Mouse (Mus musculus) intestine, embryonic 14.5 days (tissue): Measurements from ENCODE around the gene Park7. TPM values are rescaled to one million over a fixed set of nuclear protein-coding genes. Genes with fewer than 3 reads are reported as not detected.
"Not testable (repeated sequence)": the region's sequence is repeated elsewhere in the genome, so short reads cannot be mapped to it uniquely, and the experiment has no call there.

Experiments used
- ATAC-seq: fragments of 200-750 bp; cut with Nextera tagmentation; replicated peaks from 2 replicates; pipeline ENCODE4 v1.8.0; 2017; ENCODE audit warnings: low read depth, moderate number of reproducible peaks, moderate TSS enrichment, moderate library complexity; ENCODE audit not compliant: low FRiP score, low TSS enrichment
- DNase-seq: peaks from one replicate; pipeline ENCODE4 v3.0.0-alpha.2; 2018; ENCODE audit warnings: low spot score
- H3K27ac ChIP-seq: fragments of 300-500 bp; sonication (generic); 2 replicates; pipeline ENCODE4 v1.5.1; 2014; ENCODE audit warnings: low read depth, mild to moderate bottlenecking, control low read depth
- H3K27me3 ChIP-seq: fragments of 300-500 bp; sonication (generic); replicated peaks from 2 replicates; pipeline ENCODE4 v1.6.1; 2014; ENCODE audit warnings: low read length, control low read depth; ENCODE audit not compliant: control insufficient read depth, insufficient read depth
- H3K36me3 ChIP-seq: fragments of 300-500 bp; sonication (generic); 2 replicates; pipeline ENCODE4 v1.6.1; 2014; ENCODE audit warnings: low read length, control low read depth; ENCODE audit not compliant: control insufficient read depth, insufficient read depth
- H3K4me1 ChIP-seq: fragments of 300-500 bp; sonication (generic); replicated peaks from 2 replicates; pipeline ENCODE4 v1.6.1; 2014; ENCODE audit warnings: low read length, control low read depth, mixed read lengths; ENCODE audit not compliant: control insufficient read depth, insufficient read depth
- H3K4me2 ChIP-seq: fragments of 300-500 bp; sonication (generic); 2 replicates; pipeline ENCODE4 v1.6.1; 2014; ENCODE audit warnings: low read length
- H3K4me3 ChIP-seq: fragments of 300-500 bp; sonication (generic); 2 replicates; pipeline ENCODE4 v1.5.1; 2014; ENCODE audit warnings: low read depth, low read length, control low read depth, mixed read lengths
- H3K9ac ChIP-seq: fragments of 300-500 bp; sonication (generic); 2 replicates; pipeline ENCODE4 v1.6.1; 2014; ENCODE audit warnings: mild to moderate bottlenecking, low read length
- H3K9me3 ChIP-seq: fragments of 300-500 bp; sonication (generic); 2 replicates; pipeline ENCODE4 v1.6.1; 2016; ENCODE audit warnings: low read length, control low read depth; ENCODE audit not compliant: control insufficient read depth
- WGBS: fragments of 180-500 bp; shearing (Covaris S2); extraction: QIAGEN DNeasy Blood & Tissue Kit; methylation state at CpG from one replicate; pipeline ENCODE4 v1.1.7; 2014; 5-methylcytosine and 5-hydroxymethylcytosine counted together
- polyA plus RNA-seq: library from polyadenylated mRNA; unstranded; fragments of >200 nt; fragmentation: Nextera tagmentation; extraction: Ambion mirVana; gene quantifications from 2 replicates; pipeline ENCODE4 v1.2.1, GENCODE M21; 2014

Gene Park7
- polyA plus RNA-seq, 1 experiment from 2014 or later = 487 TPM

GRCm38 (mm10) chr4:150924308-150924707 is 10.1 kb upstream of the Park7 start:
- ATAC-seq = no peak
- Histone ChIP-seq H3K27me3 (no peaks in the 10 kb centered on the region), H3K36me3 (no peaks in the 10 kb centered on the region), H3K9ac (no peak overlapping the region), H3K9me3 (no peaks in the 10 kb centered on the region), H3K4me1 (no peaks in the 10 kb centered on the region), H3K4me2 (no peak overlapping the region), H3K4me3 (no peak overlapping the region), H3K27ac (no peak overlapping the region)
- DNase-seq = no peak
- WGBS = 81% methylated on average over 13 of the region's 13 CpGs

GRCm38 (mm10) chr4:150921206-150921605 is 7.0 kb upstream of the Park7 start:
- WGBS = 77% methylated on average over 8 of the region's 8 CpGs
- no peak for ATAC-seq

GRCm38 (mm10) chr4:150917336-150918027 is 3.2 kb upstream of the Park7 start:
- 75% methylated on average over 8 of the region's 8 CpGs for WGBS
- Histone ChIP-seq H3K27ac (no peak overlapping the region), H3K4me2 (no peak overlapping the region), H3K9ac (no peak overlapping the region), H3K4me1 (peaks cover 12% of the 10 kb centered on the region), H3K27me3 (no peaks in the 10 kb centered on the region), H3K4me3 (no peak overlapping the region), H3K36me3 (no peaks in the 10 kb centered on the region), H3K9me3 (no peaks in the 10 kb centered on the region)
- ATAC-seq (no peak), DNase-seq (no peak)

More at GRCm38 (mm10) chr4:150921206-150921605, 7.0 kb upstream of the Park7 start:
- Histone ChIP-seq H3K9ac (no peak overlapping the region), H3K9me3 (no peaks in the 10 kb centered on the region), H3K4me1 (no peaks in the 10 kb centered on the region), H3K27ac (no peak overlapping the region), H3K36me3 (no peaks in the 10 kb centered on the region), H3K27me3 (no peaks in the 10 kb centered on the region), H3K4me3 (no peak overlapping the region), H3K4me2 (no peak overlapping the region)
- no peak for DNase-seq

GRCm38 (mm10) chr4:150915181-150915906 is 1.1 kb upstream of the Park7 start:
- Histone ChIP-seq H3K4me1 (peaks cover 12% of the 10 kb centered on the region), H3K9me3 (no peaks in the 10 kb centered on the region), H3K36me3 (no peaks in the 10 kb centered on the region), H3K27me3 (no peaks in the 10 kb centered on the region), H3K4me2 (peak overlapping the region; percentile 80), H3K9ac (peak overlapping the region; percentile 76), H3K27ac (0 out of 2 replicates have a peak overlapping the region, but pooled peaks have one; percentile 89), H3K4me3 (peak overlapping the region; percentile 72)
- 52% methylated on average over 10 of the region's 10 CpGs for WGBS
- ATAC-seq (no peak), DNase-seq (no peak)

- Histone ChIP-seq H3K9me3 (no peaks in the 10 kb centered on the region), H3K27me3 (no peaks in the 10 kb centered on the region), H3K4me1 (peaks cover 12% of the 10 kb centered on the region), H3K4me3 (peak overlapping the region; percentile 72), H3K36me3 (no peaks in the 10 kb centered on the region), H3K27ac (peak overlapping the region; percentile 89), H3K9ac (peak overlapping the region; percentile 76), H3K4me2 (peak overlapping the region; percentile 80)
- no peak for DNase-seq
- ATAC-seq = no peak
- 15% methylated on average over 12 of the region's 12 CpGs for WGBS
Observed at GRCm38 (mm10) chr4:150913743-150914142, 494 bp downstream of the Park7 start.

GRCm38 (mm10) chr4:150910164-150910951 is 3.9 kb downstream of the Park7 start:
- Histone ChIP-seq H3K36me3 (peaks cover 19% of the 10 kb centered on the region), H3K4me2 (peak overlapping the region; percentile 45), H3K9ac (no peak overlapping the region), H3K4me1 (peaks cover 12% of the 10 kb centered on the region), H3K27me3 (no peaks in the 10 kb centered on the region), H3K27ac (peak overlapping the region; percentile 29; the same call in 1 of the 2 replicates), H3K9me3 (no peaks in the 10 kb centered on the region), H3K4me3 (peak overlapping the region; percentile 77; the same call in 1 of the 2 replicates)
- ATAC-seq (no peak), DNase-seq (no peak)
- WGBS = 83% methylated on average over 19 of the region's 19 CpGs

- ATAC-seq (peak; percentile 90), DNase-seq (peak; percentile 99)
- peak overlapping the region; percentile 77 for H3K4me3 ChIP-seq
- H3K9me3 ChIP-seq = no peaks in the 10 kb centered on the region
- WGBS = under 1% methylated on average over 56 of the region's 56 CpGs
- H3K27me3 ChIP-seq = no peaks in the 10 kb centered on the region
- peak overlapping the region; percentile 77 for H3K9ac ChIP-seq
- peak overlapping the region; percentile 65 for H3K27ac ChIP-seq
- peaks cover 23% of the 10 kb centered on the region for H3K36me3 ChIP-seq
- peak overlapping the region; percentile 79 for H3K4me2 ChIP-seq
- peaks cover 8% of the 10 kb centered on the region for H3K4me1 ChIP-seq
Observed at GRCm38 (mm10) chr4:150909451-150910156, 4.6 kb downstream of the Park7 start.

GRCm38 (mm10) chr4:150908512-150908911 is 5.7 kb downstream of the Park7 start:
- 75% methylated on average over 5 of the region's 5 CpGs for WGBS
- not testable (repeated sequence) for DNase-seq, H3K9ac ChIP-seq, H3K27me3 ChIP-seq, ATAC-seq, H3K4me3 ChIP-seq, H3K4me1 ChIP-seq, H3K9me3 ChIP-seq, H3K27ac ChIP-seq
- Histone ChIP-seq H3K4me2 (peak overlapping the region; percentile 79), H3K36me3 (peaks cover 31% of the 10 kb centered on the region)
